In the genomic region with DNA sequence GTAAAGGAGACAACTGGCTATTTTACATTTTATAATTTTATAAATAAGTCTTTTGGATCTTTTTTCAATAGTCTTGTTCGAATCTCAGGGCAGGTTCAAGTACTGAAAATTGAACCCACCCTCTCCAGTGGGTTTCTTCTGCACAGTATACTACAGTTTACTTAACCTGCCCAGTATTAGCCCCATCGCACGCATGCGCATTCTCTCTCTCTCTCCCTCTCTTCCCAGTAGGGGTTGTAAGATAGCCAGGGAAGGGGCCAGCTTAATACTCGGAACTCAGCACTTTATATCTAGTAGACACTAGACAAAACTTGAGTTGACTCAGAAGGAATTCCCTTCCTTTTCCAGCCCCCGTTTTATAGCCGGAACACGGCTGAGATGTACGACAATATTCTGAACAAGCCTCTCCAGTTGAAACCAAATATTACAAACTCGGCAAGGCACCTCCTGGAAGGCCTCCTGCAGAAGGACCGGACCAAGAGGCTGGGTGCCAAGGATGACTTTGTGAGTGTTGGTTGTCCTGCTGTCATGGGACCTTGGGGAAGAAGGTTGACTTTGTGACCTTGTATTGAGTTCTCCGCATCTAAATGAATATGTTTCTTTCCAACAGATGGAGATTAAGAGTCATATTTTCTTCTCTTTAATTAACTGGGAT, we compare ENCODE assay signal across 10 mouse cellular contexts.
DNase-seq lines count a peak whose midpoint lies in the region; TF ChIP-seq lines count a peak whose summit lies in the region.
"Had no signal": no experiment of that assay in that cellular context is flagged by ENCODE, and none has a peak within 500 bp of the region (broad histone marks: within the 10 kb centered on the region; RNA-seq: fewer than 3 reads in every experiment).

No protein-coding gene starts in this region.

- peak overlapping the region; percentile 41 for H3K4me3 ChIP-seq in cerebellum, adult 2 months (replicated peaks; ENCODE audit: insufficient read depth, low read depth, low read length)
- peak overlapping the region; percentile 97 for H3K4me3 ChIP-seq in layer of hippocampus, adult 2 months
- H3K4me3 ChIP-seq in brown adipose tissue, adult 24 weeks (ENCODE audit: insufficient read depth, low read depth, low read length): peak overlapping the region; percentile 58
- H3K4me3 ChIP-seq in thymus, adult 2 months (ENCODE audit: control insufficient read depth, insufficient read depth, low read length): no peak overlapping the region
- H3K4me3 ChIP-seq: neural tube, embryonic 12.5 days had no signal

- DNase-seq in cerebellum, adult 2 months: no peak
- no peak for DNase-seq in cerebellum, adult 18-20 months
- no peak for DNase-seq in layer of hippocampus, adult 2 months (ENCODE audit: low spot score in 2 of 2)
- DNase-seq in layer of hippocampus, adult 8-10 months (ENCODE audit: low spot score in 2 of 2): no peak
- peak; percentile 17 for DNase-seq in kidney, postnatal 14 days
- no peak for DNase-seq in thymus, adult 2 months
- DNase-seq in thymus, adult 18-20 months: no peak

- H3K36me3 ChIP-seq in thymus, adult 2 months (ENCODE audit: control insufficient read depth, insufficient read depth, low read length): peaks cover 32% of the 10 kb centered on the region

- H3K27ac ChIP-seq in cerebellum, adult 2 months (ENCODE audit: insufficient read depth, low read length): no peak overlapping the region; the same call in 1 of the 2 replicates
- H3K27ac ChIP-seq in layer of hippocampus, adult 2 months: peak overlapping the region; percentile 46
- H3K27ac ChIP-seq in brown adipose tissue, adult 24 weeks (replicated peaks; ENCODE audit: low read depth, low read length): peak overlapping the region; percentile 73
- no peak overlapping the region for H3K27ac ChIP-seq in thymus, adult 2 months (ENCODE audit: control insufficient read depth, insufficient read depth, low read length)
- H3K27ac ChIP-seq: liver, embryonic 14.5 days; neural tube, embryonic 12.5 days had no signal

- peaks cover 2% of the 10 kb centered on the region for H3K4me1 ChIP-seq in cerebellum, adult 2 months (ENCODE audit: control insufficient read depth, insufficient read depth, low read length)
- H3K4me1 ChIP-seq in brown adipose tissue, adult 24 weeks (ENCODE audit: control insufficient read depth, insufficient read depth, insufficient read length, low read length): no peaks in the 10 kb centered on the region
- peaks cover 19% of the 10 kb centered on the region for H3K4me1 ChIP-seq in thymus, adult 2 months (replicated peaks; ENCODE audit: control insufficient read depth, insufficient read depth, low read length)

- WGBS in cerebellum, adult 2 months: 59% methylated on average over 12 of the region's 12 CpGs
- 93% methylated on average over 12 of the region's 12 CpGs for WGBS in thymus, adult 2 months

- TF ChIP-seq POLR2A in cerebellum, adult 2 months (IDR thresholded peaks at IDR 0.05; ENCODE audit: borderline replicate concordance, insufficient read depth, low read length): no peak
- no peak for TF ChIP-seq POLR2A in thymus, adult 2 months (IDR thresholded peaks at IDR 0.05; ENCODE audit: control insufficient read depth, extremely low read depth, insufficient read depth, low read length, poor library complexity)

- no peaks in the 10 kb centered on the region for H3K27me3 ChIP-seq in cerebellum, adult 2 months (ENCODE audit: control insufficient read depth, insufficient read depth, low read length)
- H3K27me3 ChIP-seq in thymus, adult 2 months (ENCODE audit: control insufficient read depth, insufficient read depth, low read length): no peaks in the 10 kb centered on the region

- TF ChIP-seq CTCF in cerebellum, adult 2 months (IDR thresholded peaks at IDR 0.05; ENCODE audit: borderline replicate concordance, insufficient read depth, low read depth, low read length): no peak
- no peak for TF ChIP-seq CTCF in layer of hippocampus, adult 2 months (conservative IDR thresholded peaks at IDR 0.05)
- TF ChIP-seq CTCF in thymus, adult 2 months (IDR thresholded peaks at IDR 0.05; ENCODE audit: borderline replicate concordance, control insufficient read depth, extremely low read depth, insufficient read depth, low read length, poor library complexity): no peak

Comparison
In these comparisons a context has a peak if more than half of its experiments do, and no peak if none do; other contexts are left out.
1. H3K27ac ChIP-seq: peak in layer of hippocampus, adult 2 months (single experiment) and brown adipose tissue, adult 24 weeks (single experiment); none in cerebellum, adult 2 months (single experiment) and thymus, adult 2 months (single experiment).